Mouse (Mus musculus) MEL (cell line): ENCODE results near the gene Gm15155. TPM values are rescaled to one million over a fixed set of nuclear protein-coding genes. Genes with fewer than 3 reads are reported as not detected.

Experiments used
- DNase-seq: peaks from one replicate; pipeline ENCODE4 v3.0.0; 2011; ENCODE audit warnings: low read depth, low spot score
- H3K27ac ChIP-seq: 2 replicates; pipeline ENCODE4 v1.5.1; 2012; ENCODE audit warnings: low read depth, mild to moderate bottlenecking, control low read depth, low read length, moderate library complexity; ENCODE audit not compliant: control insufficient read depth
- H3K27me3 ChIP-seq, 2 experiments: fragments of 150-350 bp in 1 of 2; sonication (generic) in 1 of 2; 2 replicates each; pipeline ENCODE4 v1.6.1; 2012; ENCODE audit warnings: low read length in 2 of 2, mild to moderate bottlenecking in 2 of 2, improper control_type of control experiment in 1 of 2, moderate library complexity in 1 of 2; ENCODE audit not compliant: insufficient read depth in 2 of 2, control insufficient read depth in 1 of 2
- H3K36me3 ChIP-seq, 2 experiments: 2 replicates each; pipeline ENCODE4 v1.6.1; 2012 to 2014; ENCODE audit warnings: low read length in 2 of 2, improper control_type of control experiment in 1 of 2, inconsistent platforms in 1 of 2, mild to moderate bottlenecking in 1 of 2; ENCODE audit not compliant: insufficient read depth in 2 of 2, control insufficient read depth in 1 of 2
- H3K4me1 ChIP-seq, 2 experiments: fragments of 150-350 bp in 1 of 2; sonication (generic) in 1 of 2; 2 replicates each; pipeline ENCODE4 v1.6.1; 2012; ENCODE audit warnings: low read length in 2 of 2, improper control_type of control experiment in 1 of 2, mild to moderate bottlenecking in 1 of 2; ENCODE audit not compliant: insufficient read depth in 2 of 2, control insufficient read depth in 1 of 2
- H3K4me3 ChIP-seq, 2 experiments: fragments of 150-350 bp in 1 of 2; sonication (generic) in 1 of 2; 2 replicates each; pipeline ENCODE4 v1.5.1; 2012; ENCODE audit warnings: low read depth in 2 of 2, low read length in 2 of 2, mild to moderate bottlenecking in 2 of 2, moderate library complexity in 2 of 2, control low read depth in 1 of 2, improper control_type of control experiment in 1 of 2; ENCODE audit not compliant: control insufficient read depth in 1 of 2, insufficient read depth in 1 of 2
- H3K79me2 ChIP-seq: 2 replicates; pipeline ENCODE4 v1.6.1; 2012; ENCODE audit warnings: mild to moderate bottlenecking, low read length, moderate library complexity; ENCODE audit not compliant: control insufficient read depth, poor library complexity, insufficient read depth
- H3K9ac ChIP-seq: 2 replicates; pipeline ENCODE4 v1.6.1; 2012; ENCODE audit warnings: low read depth, mild to moderate bottlenecking, control low read depth, low read length, moderate library complexity; ENCODE audit not compliant: control insufficient read depth, poor library complexity, severe bottlenecking
- H3K9me3 ChIP-seq: fragments of 150-350 bp; sonication (generic); replicated peaks from 2 replicates; pipeline ENCODE4 v1.6.1; 2012; ENCODE audit warnings: mild to moderate bottlenecking, low read length, improper control_type of control experiment, moderate library complexity; ENCODE audit not compliant: insufficient read depth
- CHD2 ChIP-seq: IDR thresholded peaks from 2 replicates; pipeline ENCODE4 v1.6.1; 2011; ENCODE audit warnings: low read length, improper control_type of control experiment
- CTCF ChIP-seq, 3 experiments: IDR thresholded peaks in 2 of 3; conservative IDR thresholded peaks in 1 of 3; 2 replicates each; pipeline ENCODE4 v1.5.1; 2011 to 2012; ENCODE audit warnings: low read length in 3 of 3, low read depth in 2 of 3, mild to moderate bottlenecking in 2 of 3, improper control_type of control experiment in 1 of 3, inconsistent platforms in 1 of 3, mixed read lengths in 1 of 3, moderate library complexity in 1 of 3; ENCODE audit not compliant: control insufficient read depth in 1 of 3, insufficient read depth in 1 of 3, poor library complexity in 1 of 3, severe bottlenecking in 1 of 3
- ELF1 ChIP-seq: IDR thresholded peaks from 2 replicates; pipeline ENCODE4 v1.6.1; 2014; ENCODE audit warnings: low read depth, mild to moderate bottlenecking, inconsistent platforms, low read length, improper control_type of control experiment, moderate library complexity
- HCFC1 ChIP-seq: IDR thresholded peaks from 2 replicates; pipeline ENCODE4 v1.6.1; 2012; ENCODE audit warnings: low read depth, mild to moderate bottlenecking, inconsistent platforms, low read length, improper control_type of control experiment, moderate library complexity
- JUND ChIP-seq: IDR thresholded peaks from 2 replicates; pipeline ENCODE4 v1.6.1; 2011; ENCODE audit warnings: low read depth, mild to moderate bottlenecking, improper control_type of control experiment, low read length
- NELFE ChIP-seq: IDR thresholded peaks from 2 replicates; pipeline ENCODE4 v1.6.1; 2011; ENCODE audit warnings: low read depth, low read length, improper control_type of control experiment
- NRF1 ChIP-seq: IDR thresholded peaks from 2 replicates; pipeline ENCODE4 v1.6.1; 2014; ENCODE audit warnings: low read depth, mild to moderate bottlenecking, inconsistent platforms, low read length, improper control_type of control experiment, moderate library complexity; ENCODE audit not compliant: poor library complexity, insufficient read depth, severe bottlenecking
- POLR2AphosphoS5 ChIP-seq: IDR thresholded peaks from 2 replicates; pipeline ENCODE4 v1.6.1; 2012; ENCODE audit warnings: low read depth, borderline replicate concordance, mild to moderate bottlenecking, inconsistent platforms, low read length, moderate library complexity, mixed read lengths
- RAD21 ChIP-seq: IDR thresholded peaks from 2 replicates; pipeline ENCODE4 v1.6.1; 2011; ENCODE audit warnings: mild to moderate bottlenecking, low read depth, low read length, improper control_type of control experiment
- TBP ChIP-seq: IDR thresholded peaks from 2 replicates; pipeline ENCODE4 v1.8.0; 2011; ENCODE audit warnings: low read depth, low read length, improper control_type of control experiment
- USF1 ChIP-seq: IDR thresholded peaks from 2 replicates; pipeline ENCODE4 v1.6.1; 2014; ENCODE audit warnings: low read depth, mild to moderate bottlenecking, inconsistent platforms, low read length, improper control_type of control experiment, moderate library complexity
- polyA plus RNA-seq, 2 experiments: library from polyadenylated mRNA; stranded (reverse) in 1 of 2; unstranded in 1 of 2; fragments of >175 nt in 1 of 2; fragments of >200 nt in 1 of 2; gene quantifications; 2 replicates each; pipeline versions ENCODE4 v1.2.1 to v1.2.4; 2012; ENCODE audit warnings: low replicate concordance in 2 of 2, low read depth in 1 of 2; ENCODE audit not compliant: insufficient read length in 2 of 2, insufficient read depth in 1 of 2, missing spikeins in 1 of 2
- total RNA-seq: library from RNA; depleted of rRNA; stranded (reverse); fragments of 300-350 nt; gene quantifications from 2 replicates; pipeline ENCODE4 v1.2.3, GENCODE M21; 2012

The Gm15155 gene
- total and polyA plus RNA-seq, 3 experiments: not detected

- Histone ChIP-seq H3K27me3 (no peaks in the 10 kb centered on the region), H3K9me3 (no peaks in the 10 kb centered on the region), H3K79me2 (no peaks in the 10 kb centered on the region), H3K9ac (no peak overlapping the region), H3K27ac (no peak overlapping the region), H3K4me3 (no peak overlapping the region), H3K36me3 (no peaks in the 10 kb centered on the region), H3K4me1 (no peaks in the 10 kb centered on the region)
- TF ChIP-seq CHD2: no peak
- TF ChIP-seq CTCF (IDR thresholded peaks at IDR 0.05 in 2 of 3, conservative IDR thresholded peaks at IDR 0.05 in 1 of 3; ENCODE audit: control insufficient read depth in 1 of 3, insufficient read depth in 1 of 3, low read depth in 2 of 3, low read length in 3 of 3, poor library complexity in 1 of 3, severe bottlenecking in 1 of 3): no peak
- TF ChIP-seq JUND: no peak
- no peak for TF ChIP-seq RAD21
- DNase-seq: peak; percentile 2
These were observed 103.8 kb downstream of the Gm15155 start for GRCm38 (mm10) chrX:155728387-155728786.

- Histone ChIP-seq H3K79me2 (no peaks in the 10 kb centered on the region), H3K27ac (no peak overlapping the region), H3K27me3 (no peaks in the 10 kb centered on the region), H3K36me3 (no peaks in the 10 kb centered on the region), H3K9ac (no peak overlapping the region), H3K9me3 (no peaks in the 10 kb centered on the region), H3K4me1 (no peaks in the 10 kb centered on the region), H3K4me3 (no peak overlapping the region)
- TF ChIP-seq ELF1 (no peak), NELFE (no peak), HCFC1 (no peak), POLR2AphosphoS5 (no peak), RAD21 (no peak), CHD2 (no peak), USF1 (no peak)
- no peak for DNase-seq
These were observed 263.6 kb downstream of the Gm15155 start for GRCm38 (mm10) chrX:155888118-155888517.

GRCm38 (mm10) chrX:155900040-155900439, 275.5 kb downstream of the Gm15155 start:
- Histone ChIP-seq H3K27me3 (no peaks in the 10 kb centered on the region), H3K9ac (no peak overlapping the region), H3K4me1 (no peaks in the 10 kb centered on the region), H3K9me3 (no peaks in the 10 kb centered on the region), H3K27ac (no peak overlapping the region), H3K79me2 (no peaks in the 10 kb centered on the region), H3K36me3 (no peaks in the 10 kb centered on the region), H3K4me3 (no peak overlapping the region)
- no peak for TF ChIP-seq CHD2
- TF ChIP-seq NRF1: no peak
- no peak for TF ChIP-seq TBP
- no peak for DNase-seq
